Mouse (Mus musculus): ENCODE measurements around the gene Grid2ip. TPM values are rescaled to one million over a fixed set of nuclear protein-coding genes. Genes with fewer than 3 reads are reported as not detected.
A peak's percentile ranks its signal among the peaks of the same experiment; 100 is the strongest.

The Grid2ip gene
- polyA plus RNA-seq (2015; fragmentation: Nextera tagmentation; extraction: Ambion mirVana) = 0.68 and 0.78 TPM in 2 replicates

DNA sequence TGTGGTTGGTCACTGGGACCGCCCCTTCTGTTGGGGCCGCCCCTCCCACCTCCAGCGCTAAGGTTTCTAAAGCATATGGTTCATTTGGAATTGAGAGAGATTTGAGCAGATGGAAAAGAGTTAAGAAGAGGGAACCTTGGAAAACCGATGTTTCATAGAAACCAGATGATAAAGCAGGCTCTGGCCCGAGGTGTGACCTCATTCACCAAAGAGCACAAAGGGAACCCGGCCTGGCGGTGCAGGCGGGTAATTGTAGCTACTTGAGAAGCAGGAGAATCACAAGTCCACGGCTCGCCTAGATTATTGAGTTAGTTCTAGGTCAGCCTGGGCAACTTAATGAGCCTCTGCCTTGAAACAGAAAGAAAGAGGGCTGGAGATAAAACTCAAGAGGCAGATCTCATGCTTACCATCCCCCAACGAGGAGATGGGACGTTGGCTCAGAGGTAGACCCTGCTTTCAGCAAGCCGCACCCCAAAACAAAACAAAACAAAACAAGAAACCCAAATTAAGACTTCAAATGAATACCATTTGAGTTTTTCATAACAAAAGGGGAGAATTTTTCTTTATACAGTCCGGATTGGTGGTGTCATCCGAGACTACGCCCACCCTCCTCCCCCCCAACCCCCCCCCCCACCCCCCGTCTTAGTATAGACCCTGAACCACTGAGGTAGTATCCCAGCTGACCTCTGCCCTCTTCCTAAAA lies at the start of gene Grid2ip:
Gene Grid2ip, plus strand, starts transcription at position 653 of the 703 bp plus-strand sequence.
- Histone ChIP-seq H3K27me3 (peaks cover 57% of the 10 kb centered on the region), H3K9ac (peak within 1 kb of the TSS; percentile 54), H3K4me2 (replicated peaks) (peak within 1 kb of the TSS; percentile 60), H3K27ac (no peak within 1 kb of the TSS), H3K36me3 (no peaks in the 10 kb centered on the region), H3K9me3 (peaks cover 6% of the 10 kb centered on the region; the same call in 1 of the 2 replicates), H3K4me1 (peaks cover 6% of the 10 kb centered on the region), H3K4me3 (peak within 1 kb of the TSS; percentile 34)
- 16% methylated on average over 17 of the region's 17 CpGs for WGBS
- ATAC-seq (ENCODE audit: low FRiP score, low read depth) = no peak

DNA sequence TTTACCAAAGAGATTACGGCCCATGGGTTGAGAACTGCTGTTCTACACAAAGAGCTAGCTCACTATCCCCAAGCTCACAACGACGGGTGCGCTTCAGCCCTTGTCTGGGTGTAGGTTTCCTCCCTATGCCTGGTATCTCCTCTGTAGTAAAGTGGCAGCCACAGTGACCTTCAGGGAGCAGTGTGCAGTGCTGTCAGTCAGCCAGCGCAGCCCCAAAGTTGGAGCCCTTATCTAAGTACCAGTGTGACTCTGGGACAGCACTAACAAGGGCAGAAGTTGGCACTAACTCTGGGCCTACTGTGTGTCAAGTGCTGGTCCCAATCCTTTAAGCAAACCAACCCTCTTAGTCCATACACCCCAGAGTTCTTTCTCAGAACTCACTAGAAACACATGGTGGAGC lies 48.3 kb upstream of the Grid2ip start:
- no peak overlapping the region for H3K4me2 ChIP-seq (replicated peaks)
- H3K4me1 ChIP-seq = peaks cover 9% of the 10 kb centered on the region
- ATAC-seq (ENCODE audit: low FRiP score, low read depth) = no peak
- H3K9me3 ChIP-seq = no peaks in the 10 kb centered on the region
- H3K36me3 ChIP-seq = peaks cover 89% of the 10 kb centered on the region
- H3K9ac ChIP-seq = no peak overlapping the region
- no peak overlapping the region for H3K27ac ChIP-seq
- no peak overlapping the region for H3K4me3 ChIP-seq
- H3K27me3 ChIP-seq = no peaks in the 10 kb centered on the region
- WGBS = 94% methylated on average over 5 of the region's 5 CpGs

DNA sequence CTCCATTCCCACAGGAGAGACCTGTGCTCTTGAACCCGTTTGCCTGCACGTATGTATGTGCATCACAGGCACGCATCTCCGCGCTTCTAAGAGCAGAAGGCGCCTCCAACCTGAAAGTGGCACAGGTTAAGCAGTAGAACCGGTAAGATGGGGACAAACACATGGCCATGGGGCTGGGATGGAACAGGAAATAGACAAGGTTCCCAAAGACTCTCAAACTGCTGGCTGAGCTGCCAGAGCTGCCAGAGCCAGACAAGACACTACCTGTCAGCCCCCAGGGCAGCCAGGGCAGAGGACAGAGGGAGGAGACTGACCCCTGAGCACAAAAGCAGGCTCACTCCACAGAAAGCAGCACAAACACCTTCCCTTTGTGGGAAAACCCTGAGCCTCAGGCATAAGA lies 47.2 kb upstream of the Grid2ip start:
- H3K4me1 ChIP-seq = peaks cover 15% of the 10 kb centered on the region
- H3K27ac ChIP-seq = no peak overlapping the region
- peaks cover 81% of the 10 kb centered on the region for H3K36me3 ChIP-seq
- WGBS = 89% methylated on average over 7 of the region's 7 CpGs
- no peak overlapping the region for H3K4me2 ChIP-seq (replicated peaks)
- H3K4me3 ChIP-seq = no peak overlapping the region
- H3K9me3 ChIP-seq = no peaks in the 10 kb centered on the region
- ATAC-seq (ENCODE audit: low FRiP score, low read depth) = no peak
- no peaks in the 10 kb centered on the region for H3K27me3 ChIP-seq
- no peak overlapping the region for H3K9ac ChIP-seq

DNA sequence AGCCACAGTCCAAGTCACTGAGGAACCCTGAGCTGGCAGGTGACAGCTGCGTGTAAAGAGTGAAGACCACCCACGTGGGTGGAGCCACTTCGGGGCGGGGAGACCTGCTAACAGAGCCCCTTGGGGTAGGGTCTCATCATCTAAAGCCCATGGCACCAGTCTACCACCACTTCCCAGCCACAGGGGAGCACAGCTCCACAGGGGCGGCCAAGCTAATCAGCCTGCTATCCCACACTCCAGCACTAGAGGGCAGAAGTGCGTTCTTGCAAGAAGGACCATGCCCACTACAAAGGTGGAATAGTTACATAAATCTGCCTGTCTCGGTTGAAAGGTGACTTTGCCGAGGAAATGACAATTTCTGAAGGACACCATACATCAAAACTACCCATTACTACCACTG lies 45.3 kb upstream of the Grid2ip start:
- Histone ChIP-seq H3K9me3 (no peaks in the 10 kb centered on the region), H3K4me3 (no peak overlapping the region), H3K27me3 (no peaks in the 10 kb centered on the region), H3K4me1 (peaks cover 15% of the 10 kb centered on the region), H3K9ac (no peak overlapping the region), H3K36me3 (peaks cover 71% of the 10 kb centered on the region), H3K4me2 (replicated peaks) (no peak overlapping the region), H3K27ac (no peak overlapping the region)
- WGBS = 62% methylated on average over 8 of the region's 8 CpGs
- ATAC-seq (ENCODE audit: low FRiP score, low read depth) = no peak

DNA sequence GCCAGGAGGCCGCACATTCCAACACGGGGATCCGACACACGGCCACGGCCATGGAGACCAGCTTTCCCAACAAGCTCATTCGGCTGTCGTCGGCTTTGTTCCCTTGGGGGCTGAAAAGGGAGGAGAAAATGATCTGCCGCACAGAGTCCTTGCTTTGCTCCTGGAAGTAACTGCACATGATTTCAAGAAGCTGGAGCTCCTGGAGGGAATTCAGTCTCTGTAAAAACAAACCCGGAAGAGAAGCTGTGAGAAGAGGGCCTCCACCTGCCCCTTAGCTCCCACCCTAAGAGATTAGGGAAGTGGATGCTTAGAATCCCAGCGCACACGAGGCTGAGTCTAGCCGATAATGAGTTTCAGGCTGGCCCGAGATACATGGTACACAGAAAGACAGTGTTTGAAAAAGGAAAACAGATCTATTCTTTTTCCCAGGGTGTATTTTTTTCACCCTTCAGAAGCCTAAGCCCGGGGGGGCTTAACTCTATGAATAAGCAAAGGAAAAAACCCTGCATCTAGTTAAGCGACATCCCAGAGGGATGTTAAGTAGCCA lies 42.9 kb upstream of the Grid2ip start:
- ATAC-seq (ENCODE audit: low FRiP score, low read depth) = no peak
- peaks cover 15% of the 10 kb centered on the region for H3K4me1 ChIP-seq
- H3K27ac ChIP-seq = peak overlapping the region; percentile 82; the same call in 1 of the 2 replicates
- H3K4me3 ChIP-seq = peak overlapping the region; percentile 89
- peaks cover 70% of the 10 kb centered on the region for H3K36me3 ChIP-seq
- no peaks in the 10 kb centered on the region for H3K9me3 ChIP-seq
- 4% methylated on average over 16 of the region's 16 CpGs for WGBS
- H3K4me2 ChIP-seq (replicated peaks) = peak overlapping the region; percentile 82
- peak overlapping the region; percentile 95 for H3K9ac ChIP-seq
- no peaks in the 10 kb centered on the region for H3K27me3 ChIP-seq

DNA sequence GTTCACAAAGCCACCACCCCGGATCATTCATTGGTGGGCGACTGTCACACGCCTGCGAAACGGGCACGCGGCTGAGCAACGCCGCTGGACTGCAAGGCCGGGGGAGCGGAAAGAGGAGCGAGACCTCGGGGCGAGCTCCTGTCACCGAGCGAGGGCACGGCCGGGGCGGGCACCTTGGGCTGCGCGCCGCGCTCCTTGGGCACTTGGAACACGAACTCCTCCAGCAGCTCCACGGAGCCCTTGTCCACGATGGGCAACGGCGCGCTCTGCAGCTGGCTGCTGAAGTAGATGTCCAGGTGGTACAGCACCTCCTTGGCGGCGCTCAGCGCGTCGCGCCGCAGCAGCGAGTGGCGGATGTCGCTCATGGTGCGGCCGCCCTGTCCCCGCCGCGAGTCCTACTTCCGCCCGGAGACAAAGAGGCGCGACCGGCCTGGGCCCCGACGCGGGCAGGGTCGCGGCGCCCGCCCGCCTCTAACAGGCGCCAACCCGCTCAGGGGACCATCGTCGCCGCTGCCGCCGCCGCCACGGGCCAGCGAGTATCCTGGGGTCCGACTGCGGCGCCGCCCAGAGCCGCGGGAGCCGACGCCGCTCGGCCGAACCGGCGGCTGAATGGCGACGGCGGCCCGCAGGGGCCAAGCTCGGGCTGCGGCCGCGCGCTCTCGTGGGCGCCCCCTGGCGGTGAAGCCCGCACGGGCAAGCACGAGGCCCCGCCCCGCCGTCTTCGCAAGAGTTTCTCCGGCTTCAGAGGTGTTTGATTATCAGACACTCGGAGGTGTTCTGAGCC lies 42.2 kb upstream of the Grid2ip start, which contains the start of gene E130309D02Rik:
Gene E130309D02Rik, minus strand, starts transcription at position 631 of the 784 bp plus-strand sequence.
- H3K9me3 ChIP-seq = no peaks in the 10 kb centered on the region
- peak within 1 kb of the TSS; percentile 89 for H3K4me3 ChIP-seq
- peaks cover 70% of the 10 kb centered on the region for H3K36me3 ChIP-seq
- H3K4me2 ChIP-seq (replicated peaks) = peak within 1 kb of the TSS; percentile 82
- H3K27me3 ChIP-seq = no peaks in the 10 kb centered on the region
- H3K9ac ChIP-seq = peak within 1 kb of the TSS; percentile 95
- WGBS = under 1% methylated on average over 100 of the region's 101 CpGs
- ATAC-seq (ENCODE audit: low FRiP score, low read depth) = peak; percentile 86
- peak within 1 kb of the TSS; percentile 82 for H3K27ac ChIP-seq
- H3K4me1 ChIP-seq = peaks cover 15% of the 10 kb centered on the region

DNA sequence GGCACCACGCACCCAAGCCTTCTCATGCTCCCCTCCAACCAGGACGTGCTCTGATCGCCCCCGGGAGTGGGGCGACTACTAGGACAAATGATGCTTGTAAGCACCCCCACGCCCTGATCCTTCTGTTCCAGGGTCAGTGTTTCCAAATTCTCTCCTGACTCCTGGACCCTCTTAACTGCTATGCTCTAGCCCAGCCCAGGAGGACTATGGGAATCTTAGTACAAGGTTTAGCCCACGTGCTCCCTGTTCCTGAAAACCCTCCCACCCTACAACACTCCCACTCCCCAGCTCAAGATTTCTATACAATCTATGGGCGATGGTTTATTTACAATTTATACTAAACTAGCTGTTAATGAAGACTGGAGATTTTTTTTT lies 41.6 kb upstream of the Grid2ip start:
- WGBS = 14% methylated on average over 8 of the region's 8 CpGs

DNA sequence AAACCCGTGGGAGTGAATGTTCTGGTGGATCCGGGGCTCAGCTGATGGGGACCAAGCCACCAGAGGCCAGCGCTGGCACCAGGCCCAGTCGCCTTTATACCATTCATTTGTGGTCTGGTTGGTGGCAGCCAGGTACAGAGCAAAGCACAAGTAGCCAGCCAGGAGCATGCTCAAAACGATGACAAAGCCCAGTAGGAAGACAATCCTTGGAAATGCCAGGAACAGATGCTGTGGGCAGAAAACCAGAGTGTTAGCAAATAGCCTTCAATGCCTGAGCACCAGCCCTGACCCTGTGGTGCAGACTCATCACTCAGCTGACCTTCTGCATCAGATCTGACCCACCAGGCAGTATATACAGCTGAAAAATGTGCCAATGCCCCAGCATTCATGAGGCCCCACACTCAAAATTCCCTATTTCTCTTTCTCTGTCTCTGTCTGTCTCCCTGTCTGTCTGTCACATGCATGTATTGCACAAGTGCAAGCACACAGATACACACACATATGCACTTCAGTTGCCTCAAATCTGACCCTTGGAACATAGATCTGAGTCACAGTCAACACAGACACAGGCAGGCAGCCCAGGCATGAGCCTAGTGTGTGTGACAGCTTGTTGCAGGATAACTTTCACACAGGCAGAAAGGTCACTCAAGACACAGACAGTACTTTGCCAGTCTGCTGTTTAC lies 40.4 kb upstream of the Grid2ip start:
- WGBS = 91% methylated on average over 5 of the region's 5 CpGs
- Histone ChIP-seq H3K9me3 (no peaks in the 10 kb centered on the region), H3K4me1 (peaks cover 15% of the 10 kb centered on the region), H3K4me2 (replicated peaks) (no peak overlapping the region), H3K27ac (no peak overlapping the region), H3K4me3 (no peak overlapping the region), H3K36me3 (peaks cover 70% of the 10 kb centered on the region), H3K9ac (no peak overlapping the region), H3K27me3 (no peaks in the 10 kb centered on the region)
- ATAC-seq (ENCODE audit: low FRiP score, low read depth) = no peak

More for the DNA sequence above, 41.6 kb upstream of the Grid2ip start:
- Histone ChIP-seq H3K9me3 (no peaks in the 10 kb centered on the region), H3K9ac (peak overlapping the region; percentile 95), H3K4me2 (replicated peaks) (peak overlapping the region; percentile 82), H3K4me1 (peaks cover 15% of the 10 kb centered on the region), H3K4me3 (peak overlapping the region; percentile 89), H3K27me3 (no peaks in the 10 kb centered on the region), H3K27ac (peak overlapping the region; percentile 82; the same call in 1 of the 2 replicates), H3K36me3 (peaks cover 70% of the 10 kb centered on the region)
- peak; percentile 41; the same call in 1 of the 2 replicates for ATAC-seq (ENCODE audit: low FRiP score, low read depth)

DNA sequence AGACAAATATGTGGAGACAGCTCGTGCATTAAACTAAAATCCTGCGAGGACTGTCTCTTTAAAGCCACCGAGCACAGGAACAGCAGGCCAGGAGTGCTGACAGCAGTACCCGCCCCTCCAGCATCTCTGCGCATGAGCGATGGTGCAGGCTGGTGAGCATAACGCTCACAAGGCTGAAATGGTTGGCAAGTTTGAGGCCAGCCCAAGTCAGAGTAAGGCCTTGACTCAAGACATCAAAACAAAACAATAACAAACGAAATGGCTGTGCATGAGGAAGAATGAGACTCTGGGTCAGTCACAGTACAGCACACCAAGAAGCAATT lies 39.9 kb upstream of the Grid2ip start:
- Histone ChIP-seq H3K4me1 (peaks cover 15% of the 10 kb centered on the region), H3K36me3 (peaks cover 70% of the 10 kb centered on the region), H3K9ac (no peak overlapping the region), H3K9me3 (no peaks in the 10 kb centered on the region), H3K4me2 (replicated peaks) (no peak overlapping the region), H3K27ac (no peak overlapping the region), H3K4me3 (no peak overlapping the region), H3K27me3 (no peaks in the 10 kb centered on the region)
- no peak for ATAC-seq (ENCODE audit: low FRiP score, low read depth)
- WGBS = 87% methylated on average over 8 of the region's 8 CpGs

DNA sequence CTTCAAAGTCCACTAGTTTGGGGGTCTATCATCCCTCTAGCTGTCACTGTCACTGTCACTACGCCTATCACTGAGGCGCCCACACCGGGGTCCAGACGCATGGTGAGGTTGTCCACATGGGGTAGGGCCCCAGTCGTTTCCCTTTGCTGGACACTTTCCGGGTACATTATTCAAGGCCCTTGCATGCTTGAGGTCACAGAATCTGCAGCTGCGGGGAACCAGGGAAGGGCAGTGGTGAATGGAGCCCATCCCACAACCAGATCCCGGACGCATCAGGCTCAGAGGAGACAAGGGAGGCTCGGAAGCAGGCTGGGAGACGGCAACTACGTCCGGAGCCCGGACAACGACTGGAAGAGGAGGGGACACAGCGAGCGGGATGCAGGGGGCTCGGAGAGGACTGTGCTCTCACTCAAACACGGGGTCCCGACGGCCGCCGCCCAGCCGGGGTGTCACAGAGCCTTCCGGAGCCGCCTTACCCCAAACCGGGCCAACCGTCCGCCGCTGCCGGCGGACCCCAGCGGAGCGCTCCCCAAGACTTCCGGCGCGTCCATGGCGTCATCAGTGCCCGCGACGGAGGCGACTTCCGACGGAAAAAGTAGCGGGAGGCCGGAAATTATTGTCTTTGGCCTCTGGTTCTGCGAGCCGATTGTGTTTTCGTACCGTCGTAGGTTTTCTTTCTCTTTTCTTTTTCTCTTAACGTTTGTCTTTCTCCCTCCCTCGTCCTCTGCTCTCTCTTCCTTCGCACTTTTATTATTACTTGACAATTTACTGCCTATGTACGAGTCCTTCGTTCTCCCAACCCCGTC lies 28.2 kb upstream of the Grid2ip start, which contains the start of gene Zdhhc4:
Gene Zdhhc4, minus strand, starts transcription at position 567 of the 806 bp plus-strand sequence.
- Histone ChIP-seq H3K4me1 (peaks cover 20% of the 10 kb centered on the region), H3K9me3 (no peaks in the 10 kb centered on the region), H3K9ac (peak within 1 kb of the TSS; percentile 89), H3K27me3 (no peaks in the 10 kb centered on the region), H3K4me2 (replicated peaks) (peak within 1 kb of the TSS; percentile 98), H3K27ac (peak within 1 kb of the TSS; percentile 53; the same call in 1 of the 2 replicates), H3K4me3 (peak within 1 kb of the TSS; percentile 65), H3K36me3 (peaks cover 28% of the 10 kb centered on the region)
- ATAC-seq (ENCODE audit: low FRiP score, low read depth) = peak; percentile 82
- under 1% methylated on average over 57 of the region's 57 CpGs for WGBS

DNA sequence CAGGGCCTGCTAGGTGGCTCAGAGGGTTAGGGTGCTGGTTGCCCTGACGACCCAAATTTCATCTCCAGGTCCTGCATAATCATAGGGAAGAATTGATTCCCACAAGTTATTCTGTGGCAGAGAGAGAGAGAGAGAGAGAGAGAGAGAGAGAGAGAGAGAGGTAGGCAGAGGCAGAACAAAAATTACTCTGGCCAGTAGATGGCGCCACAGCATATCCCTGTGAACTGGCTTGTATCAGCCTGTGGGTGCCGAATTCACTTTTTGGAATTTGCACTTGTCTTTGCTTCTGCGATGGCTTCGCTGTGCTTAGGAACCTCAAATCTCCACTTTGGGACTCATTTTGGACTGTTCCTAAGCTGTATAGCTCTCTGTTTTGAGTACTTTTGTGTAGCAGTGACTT lies 23.3 kb upstream of the Grid2ip start:
- no peaks in the 10 kb centered on the region for H3K9me3 ChIP-seq
- no peak overlapping the region for H3K9ac ChIP-seq
- H3K4me3 ChIP-seq = no peak overlapping the region
- peaks cover 7% of the 10 kb centered on the region for H3K4me1 ChIP-seq
- H3K4me2 ChIP-seq (replicated peaks) = 0 out of 2 replicates have a peak overlapping the region, but pooled peaks have one; percentile 23
- ATAC-seq (ENCODE audit: low FRiP score, low read depth) = no peak
- no peak overlapping the region for H3K27ac ChIP-seq
- WGBS = 13% methylated on average over 5 of the region's 5 CpGs
- H3K27me3 ChIP-seq = no peaks in the 10 kb centered on the region
- no peaks in the 10 kb centered on the region for H3K36me3 ChIP-seq

Measured in limb, embryonic 13.5 days (tissue).